Mouse (Mus musculus) lung, adult 2 months (tissue): Measurements from ENCODE around the gene S1pr5.

Source experiments
- CTCF ChIP-seq: fragments of 200-500 bp; IDR thresholded peaks from 2 replicates; pipeline ENCODE4 v1.5.1; 2011; ENCODE audit warnings: mild to moderate bottlenecking, low read length, control low read depth; ENCODE audit not compliant: insufficient read depth
- POLR2A ChIP-seq: fragments of 200-500 bp; IDR thresholded peaks from 2 replicates; pipeline ENCODE4 v1.6.1; 2011; ENCODE audit warnings: low read depth, mild to moderate bottlenecking, control low read depth, low read length, borderline replicate concordance; ENCODE audit errors: extremely low read depth

- no peak for TF ChIP-seq CTCF
- TF ChIP-seq POLR2A, result peak; percentile 54; the same call in 1 of the 2 replicates
These were observed 9.3 kb downstream of the S1pr5 start, which contains the start of gene Keap1 for GRCm38 (mm10) chr9:21238733-21239464.
